Mouse (Mus musculus): Measurements from ENCODE around the gene Fadd.

- no peak for TF ChIP-seq MEF2A (IDR thresholded peaks at IDR 0.05; ENCODE audit: extremely low read depth, insufficient replicate concordance, low read depth, low read length, poor library complexity, severe bottlenecking)
- TF ChIP-seq ZNF384 (IDR thresholded peaks at IDR 0.05; ENCODE audit: low read depth, low read length), result no peak
- no peak for TF ChIP-seq RAD21 (IDR thresholded peaks at IDR 0.05; ENCODE audit: low read depth, low read length)
These were observed 18.2 kb upstream of the Fadd start for GRCm38 (mm10) chr7:144600333-144600900.
